Mouse (Mus musculus) liver, postnatal 0 days (tissue): Measurements from ENCODE around the gene Prss27.
A peak's percentile ranks its signal among the peaks of the same experiment; 100 is the strongest.

Experiments
- CTCF ChIP-seq: sonication (generic); IDR thresholded peaks from 2 replicates; pipeline ENCODE4 v1.5.1; 2016; ENCODE audit warnings: antibody characterized with exemption, low read depth
- EP300 ChIP-seq: IDR thresholded peaks from 2 replicates; pipeline ENCODE4 v1.6.1; 2016; ENCODE audit warnings: antibody characterized with exemption, low read depth, mild to moderate bottlenecking

DNA sequence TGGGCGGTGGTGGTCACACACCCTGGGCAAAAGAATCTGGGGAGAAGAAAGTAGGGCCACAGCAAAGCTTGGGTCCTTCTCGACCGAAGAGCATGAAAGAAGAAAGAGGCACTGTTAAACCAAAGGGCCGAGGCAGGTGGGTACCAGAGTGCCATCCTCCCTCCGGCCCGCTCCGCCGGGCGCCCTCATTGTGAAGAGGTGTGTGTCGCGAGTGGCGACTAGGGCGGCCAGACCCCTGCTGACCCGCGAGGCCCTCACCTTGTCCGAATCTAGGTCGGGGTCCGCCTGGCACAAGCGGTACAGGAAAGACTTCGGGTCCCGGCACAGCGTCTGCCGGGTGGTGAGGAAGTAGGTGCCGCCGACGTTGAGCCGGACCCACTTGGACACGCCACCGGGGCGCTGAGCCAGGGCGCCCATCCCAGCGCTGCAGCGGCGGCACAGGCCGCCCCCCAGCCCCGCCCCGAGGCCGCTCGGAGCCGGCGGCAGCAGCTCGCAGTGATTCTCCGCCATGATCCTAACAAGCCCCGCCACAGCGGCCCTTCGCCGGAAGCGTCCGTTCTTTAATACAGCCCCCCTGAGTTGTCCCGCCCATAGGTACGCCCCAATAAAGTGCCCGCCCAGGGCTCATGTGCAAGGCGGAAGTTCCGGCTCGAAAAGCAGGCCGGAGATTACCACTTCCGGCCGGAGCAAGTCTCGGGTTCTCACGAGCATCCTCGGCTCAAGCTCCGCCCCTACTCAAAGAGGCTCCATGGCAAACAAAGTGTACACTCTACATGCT lies 35.2 kb downstream of the Prss27 start, which contains the start of gene Kctd5:
- TF ChIP-seq CTCF (no peak), EP300 (peak; percentile 84)
